Mouse (Mus musculus) adrenal gland, adult 18-20 months (tissue): ENCODE measurements around the gene Ranbp1. TPM values are rescaled to one million over a fixed set of nuclear protein-coding genes. Genes with fewer than 3 reads are reported as not detected.
A peak's percentile ranks its signal among the peaks of the same experiment; 100 is the strongest.
"Not testable (repeated sequence)": the region's sequence is repeated elsewhere in the genome, so short reads cannot be mapped to it uniquely, and the experiment has no call there.

ENCODE experiments used
- DNase-seq, 2 experiments: peaks; one replicate each; pipeline ENCODE4 v3.0.0; 2021 to 2022; ENCODE audit warnings: low spot score in 2 of 2
- long read RNA-seq, 2 experiments: library from polyadenylated mRNA; stranded (forward); transcript quantifications; one replicate each; pipeline ENCODE4 v2.0.0; 2021
- total RNA-seq, 2 experiments: library from RNA; stranded (reverse); gene quantifications; 1 replicate in 1 of 2; 2 replicates in 1 of 2; pipeline ENCODE4 v1.2.3; 2021

Ranbp1 gene
- 100 to 1,000 TPM; 114 to 143 TPM for total RNA-seq
- long read RNA-seq, experiment 1, transcript Ranbp1-202 (6 exons, 1,085 nt): major isoform, 81 of 83 reads
- long read RNA-seq, experiment 1, partial matches to known transcripts: 1 of 83 reads
- long read RNA-seq, experiment 1, other reads (novel, unspliced or antisense): 1 of 83 reads
- long read RNA-seq, experiment 2, transcript Ranbp1-202 (6 exons, 1,085 nt): major isoform, 163 of 196 reads
- long read RNA-seq, experiment 2, partial matches to known transcripts: 30 of 196 reads
- long read RNA-seq, experiment 2, other reads (novel, unspliced or antisense): 3 of 196 reads

DNA sequence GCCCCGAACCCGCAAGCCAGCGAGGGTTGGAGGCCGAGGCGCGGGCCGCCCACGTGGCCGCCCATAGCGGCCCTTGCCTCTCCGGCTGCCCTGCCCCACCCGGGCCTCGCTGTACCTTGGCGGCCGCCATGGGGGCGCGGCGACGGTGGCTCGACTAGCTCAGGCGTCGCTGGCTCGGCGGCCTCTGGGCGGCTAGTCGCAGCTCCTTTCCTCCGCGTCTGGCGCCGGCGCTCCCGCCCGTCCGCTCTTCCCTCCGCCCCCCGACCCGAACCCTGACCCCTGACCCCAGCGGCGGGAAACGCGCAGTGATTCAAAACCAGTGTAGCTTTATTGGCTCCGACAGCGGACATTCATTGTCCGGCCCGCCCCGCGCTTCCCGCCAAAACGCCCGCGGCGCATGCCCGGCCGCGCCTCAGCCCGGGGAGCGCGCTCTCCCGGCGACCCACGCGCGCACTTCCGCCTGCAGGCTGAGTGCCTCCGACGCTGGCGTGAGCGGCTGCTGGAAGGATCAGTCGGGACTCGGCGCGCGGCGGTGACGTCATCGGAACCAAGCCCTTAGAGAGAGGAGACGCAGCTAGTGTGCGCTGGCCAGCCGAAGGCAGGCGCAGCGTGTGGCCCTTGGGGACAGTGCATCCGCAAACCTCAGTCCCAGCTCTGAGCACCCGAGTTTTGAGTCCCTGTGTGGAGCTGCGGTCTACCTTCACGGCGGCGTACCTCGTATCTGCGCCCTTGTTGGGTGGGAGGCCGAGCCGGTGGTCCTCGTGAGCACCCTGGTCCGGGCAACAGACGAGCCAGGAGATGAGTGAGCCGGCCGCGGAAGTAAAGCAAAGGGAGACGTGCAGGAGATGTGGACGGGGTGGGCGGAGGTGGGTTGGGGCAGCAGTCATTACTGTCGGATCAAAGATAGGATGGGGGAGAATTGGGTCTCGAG, at the start of gene Ranbp1, which contains the start of gene Trmt2a:
Gene Ranbp1 (minus strand): TSS at position 300 of the 931 bp plus-strand sequence.
Gene Trmt2a (plus strand): TSS at position 247 of the 931 bp plus-strand sequence.
- DNase-seq: peak; percentile 99

DNA sequence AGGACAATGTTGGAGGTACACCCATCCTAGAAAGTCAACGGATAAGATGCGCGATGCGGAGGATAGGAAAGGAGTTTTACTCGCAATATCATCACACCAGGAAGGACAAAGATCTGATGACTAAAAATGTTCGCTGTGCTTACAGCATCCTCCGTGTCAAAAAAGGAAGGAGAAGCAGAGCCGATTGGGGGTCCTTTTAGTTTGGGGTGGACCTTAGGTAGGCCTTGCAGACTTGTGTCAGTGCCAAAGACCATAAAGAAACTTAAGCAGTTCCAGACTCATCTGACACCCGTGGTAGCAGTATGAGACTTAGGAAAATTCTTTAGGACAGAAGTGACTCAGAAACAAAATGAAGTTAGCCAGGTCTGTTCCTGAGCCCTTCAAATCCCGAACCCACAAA, 41.1 kb upstream of the Ranbp1 start:
- DNase-seq: not testable (repeated sequence)

DNA sequence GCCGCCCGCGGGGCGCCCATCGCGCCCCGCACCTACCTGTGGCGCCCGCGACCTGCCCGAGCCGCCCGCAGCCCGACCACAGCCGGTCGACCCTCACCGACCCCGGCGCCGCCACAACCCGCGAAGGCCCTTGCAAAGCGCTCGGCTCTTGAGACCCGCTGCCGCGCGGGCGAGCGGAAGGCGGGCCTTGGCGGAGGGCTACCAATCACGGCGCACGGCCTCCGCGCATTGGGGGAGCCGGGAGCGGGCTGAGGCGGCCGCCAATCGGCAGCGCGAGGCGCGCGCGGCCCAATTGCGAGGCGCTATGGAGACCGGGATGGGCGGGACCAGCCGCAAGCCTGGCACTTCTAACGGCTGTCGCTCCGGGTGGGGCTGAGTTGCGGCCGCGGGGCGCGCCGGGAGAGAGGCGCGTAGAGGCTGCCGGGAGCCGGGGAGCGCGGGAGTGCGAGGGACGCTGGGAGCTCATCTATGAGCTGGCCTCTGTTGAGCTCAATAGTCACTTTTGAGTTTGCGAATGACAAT, 40.6 kb upstream of the Ranbp1 start, which contains the start of gene Dgcr8:
Gene Dgcr8 (minus strand): TSS at position 180 of the 522 bp plus-strand sequence.
- DNase-seq: peak; percentile 96 to 98

DNA sequence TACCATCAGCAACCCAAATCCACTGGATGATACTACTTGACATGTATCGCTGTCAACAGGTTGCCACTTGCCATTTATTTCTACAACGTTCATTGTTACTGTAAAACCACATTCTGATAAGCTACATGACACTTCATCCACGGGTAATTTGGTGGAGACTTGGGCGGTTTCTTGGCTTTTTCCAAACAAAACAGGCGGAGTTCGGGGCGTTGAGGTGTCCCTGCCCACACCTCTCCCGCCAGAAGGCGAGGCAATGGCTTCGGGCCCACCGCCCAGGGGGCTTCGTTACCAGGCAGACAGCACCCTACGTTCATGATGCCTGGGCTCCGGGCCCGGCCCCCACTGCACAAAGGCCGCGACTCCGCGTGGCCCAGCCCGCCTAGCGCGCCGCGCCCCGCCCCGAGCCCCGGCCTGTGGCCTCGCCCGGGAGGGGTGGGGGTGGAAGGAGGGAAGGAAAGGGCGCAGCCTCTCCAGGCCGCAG, 40.1 kb upstream of the Ranbp1 start:
- DNase-seq: peak; percentile 80 to 84

DNA sequence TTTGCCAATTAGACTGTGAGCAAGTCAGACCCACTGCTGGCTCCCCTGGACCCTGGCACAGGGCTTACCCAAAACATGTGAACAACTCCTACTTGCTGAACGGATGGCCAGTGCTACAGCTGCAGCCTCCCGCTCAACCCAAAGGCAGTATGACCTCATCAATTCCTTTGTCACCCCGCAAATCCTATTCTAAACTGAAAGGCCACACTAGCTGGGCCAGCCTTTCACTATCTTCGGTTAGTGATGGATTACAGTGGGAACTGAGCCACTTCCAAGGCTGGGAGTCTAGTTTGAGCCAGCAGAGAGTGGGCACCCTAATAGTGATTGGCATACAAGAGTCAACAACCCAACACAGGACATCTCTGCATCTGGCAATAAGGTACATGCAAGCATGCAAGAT, 39.6 kb upstream of the Ranbp1 start:
- DNase-seq: no peak

DNA sequence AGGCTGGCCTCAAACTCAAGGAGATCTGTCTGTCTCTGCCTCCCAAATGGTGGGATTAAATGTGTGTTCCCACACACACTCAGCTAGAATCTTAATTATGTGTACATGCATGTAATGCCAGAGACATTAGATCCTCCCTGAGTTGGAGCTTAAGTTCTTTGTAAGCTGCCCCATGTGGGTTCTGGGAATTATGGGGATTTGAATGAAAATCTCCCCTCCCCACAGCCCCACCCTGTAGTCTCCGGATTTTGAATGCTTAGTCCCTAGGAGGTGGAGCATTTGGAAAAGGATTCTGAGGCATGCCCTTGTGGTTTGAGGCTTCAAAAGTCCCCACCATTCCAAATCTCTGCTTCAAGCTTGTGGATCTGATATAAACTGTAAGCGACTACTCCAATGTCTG, 26.6 kb upstream of the Ranbp1 start:
- DNase-seq: no peak

DNA sequence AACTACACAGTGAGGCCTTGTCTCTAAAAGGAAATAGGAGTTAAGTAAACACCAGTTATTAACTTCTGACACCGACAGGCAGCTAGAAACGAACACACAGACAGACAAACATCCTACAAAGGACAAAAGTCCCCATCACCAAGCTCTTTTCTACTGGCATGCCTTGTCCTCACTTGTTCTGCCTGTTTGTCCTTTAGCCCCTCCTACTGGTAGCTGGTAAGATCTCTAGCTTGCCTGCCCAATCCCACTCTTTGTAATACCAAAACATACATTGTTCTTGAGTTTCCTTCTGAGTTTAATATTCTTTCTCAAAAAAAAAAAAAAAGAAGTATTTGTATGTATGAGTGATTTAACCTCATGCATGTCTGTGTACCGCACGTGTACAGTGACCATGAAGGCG, 19.6 kb upstream of the Ranbp1 start:
- no peak for DNase-seq

DNA sequence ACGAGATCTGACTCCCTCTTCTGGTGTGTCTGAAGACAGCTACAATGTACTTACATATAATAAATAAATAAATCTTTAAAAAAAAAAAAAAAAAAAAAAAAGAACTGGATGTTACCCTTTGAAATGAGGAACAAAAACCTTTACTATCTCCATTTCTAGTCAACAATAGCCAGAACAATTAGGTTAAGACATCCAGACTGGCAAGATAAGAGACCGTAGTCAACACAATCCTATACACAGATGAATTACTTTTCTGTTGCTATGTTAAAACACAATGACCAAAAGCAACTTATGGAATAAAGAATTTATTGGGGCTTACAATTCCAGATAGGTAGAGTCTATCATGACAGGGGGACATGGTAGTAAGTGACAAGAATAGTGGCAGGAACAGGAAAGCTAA, 16.5 kb upstream of the Ranbp1 start:
- DNase-seq: no peak

DNA sequence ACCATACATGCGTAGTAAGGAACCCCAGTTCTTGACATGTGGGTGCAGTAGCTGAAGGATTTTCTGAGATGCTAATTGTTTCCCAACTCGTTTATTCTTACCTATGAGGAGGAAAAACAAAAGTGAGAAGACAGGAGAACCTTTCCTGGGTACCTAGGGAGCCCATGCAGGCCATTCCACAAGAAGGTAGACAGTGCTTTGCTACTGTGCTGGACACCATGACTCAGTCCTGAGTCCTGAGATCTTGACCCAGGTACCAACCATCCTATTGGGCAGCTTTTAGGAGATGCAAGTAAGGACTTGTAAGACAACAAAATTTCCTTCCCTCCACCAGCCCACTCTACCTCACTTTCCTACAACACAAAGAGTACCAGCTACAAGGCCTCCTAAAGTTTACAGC, 9.7 kb upstream of the Ranbp1 start, which contains the start of gene Gm49776:
Gene Gm49776 (minus strand): TSS at position 101 of the 400 bp plus-strand sequence.
- no peak for DNase-seq

DNA sequence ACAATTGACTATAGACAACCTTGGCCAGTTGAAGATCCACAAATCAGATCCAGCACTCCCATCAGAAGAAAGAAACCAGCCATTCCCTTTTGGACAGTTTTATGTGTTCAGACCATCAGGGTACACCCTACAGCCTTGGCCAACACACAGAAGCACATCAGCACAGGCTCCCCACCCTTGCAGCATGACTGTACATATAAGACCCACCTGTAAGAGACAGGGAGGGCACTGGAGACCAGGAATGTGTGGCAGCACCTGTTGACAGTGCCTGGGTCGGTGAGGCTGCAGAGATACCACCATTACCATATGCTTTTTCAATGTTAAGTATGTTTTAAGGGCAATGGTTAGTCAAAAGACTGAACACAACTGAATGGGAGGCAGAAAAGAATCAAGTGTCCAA, 5.3 kb upstream of the Ranbp1 start:
- DNase-seq: no peak

DNA sequence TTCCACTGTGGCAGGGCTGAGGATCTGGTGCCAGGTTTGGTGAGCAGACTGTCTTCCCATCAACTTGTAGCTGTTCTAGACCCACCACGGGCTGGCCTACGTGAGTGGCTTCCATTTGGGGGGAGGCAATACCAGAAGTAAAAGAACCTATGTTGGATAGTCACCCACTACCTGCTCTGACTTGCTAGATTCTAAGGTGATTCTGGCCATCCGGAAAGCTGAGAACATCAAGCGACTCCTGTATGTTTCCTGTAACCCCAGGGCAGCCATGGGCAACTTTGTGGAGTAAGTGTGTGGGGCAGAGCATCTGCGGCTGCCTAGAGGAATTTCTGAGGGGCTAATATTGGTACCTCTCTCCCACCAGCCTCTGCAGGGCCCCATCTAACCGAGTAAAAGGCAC, 4.2 kb upstream of the Ranbp1 start:
- DNase-seq: no peak

DNA sequence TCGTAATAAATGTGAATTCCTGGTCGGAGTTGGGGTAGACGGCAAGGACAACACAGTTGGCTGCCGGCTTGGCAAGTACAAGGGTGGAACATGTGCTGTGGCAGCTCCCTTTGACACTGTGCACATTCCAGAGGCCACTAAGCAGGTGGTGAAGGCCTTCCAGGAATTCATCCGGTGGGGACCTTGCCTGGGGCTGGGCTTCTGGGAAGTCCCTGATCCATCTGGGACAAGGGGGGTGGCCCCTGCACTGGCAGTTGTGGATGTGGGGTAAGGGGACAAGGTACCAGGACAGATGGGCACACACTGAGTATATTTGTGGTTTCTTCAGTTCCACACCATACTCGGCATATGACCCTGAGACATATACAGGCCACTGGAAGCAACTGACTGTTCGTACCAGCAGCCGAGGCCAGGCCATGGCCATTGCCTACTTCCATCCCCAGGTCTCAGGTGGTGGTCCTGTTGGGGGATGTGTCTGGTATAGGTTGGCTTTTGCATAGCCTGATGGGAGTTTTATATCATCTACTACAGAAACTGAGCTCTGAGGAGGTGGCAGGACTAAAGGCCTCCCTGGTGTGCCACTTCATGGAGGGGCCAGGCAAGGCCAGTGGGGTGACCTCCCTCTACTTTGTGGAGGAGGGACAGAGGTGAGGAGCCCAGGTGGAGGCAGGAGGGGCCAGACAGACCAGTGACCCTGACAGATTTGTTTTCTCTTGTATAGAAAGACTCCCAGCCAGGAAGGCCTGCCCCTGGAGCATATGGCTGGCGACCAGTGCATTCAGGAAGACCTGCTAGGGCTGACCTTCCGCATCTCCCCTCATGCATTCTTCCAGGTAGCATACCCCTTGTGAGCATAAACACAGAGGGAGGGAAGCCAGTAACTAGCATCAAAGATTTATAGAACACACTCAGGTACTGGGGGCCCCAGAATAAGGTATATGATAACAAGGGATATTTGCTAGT, 2.6 kb upstream of the Ranbp1 start:
- no peak for DNase-seq

DNA sequence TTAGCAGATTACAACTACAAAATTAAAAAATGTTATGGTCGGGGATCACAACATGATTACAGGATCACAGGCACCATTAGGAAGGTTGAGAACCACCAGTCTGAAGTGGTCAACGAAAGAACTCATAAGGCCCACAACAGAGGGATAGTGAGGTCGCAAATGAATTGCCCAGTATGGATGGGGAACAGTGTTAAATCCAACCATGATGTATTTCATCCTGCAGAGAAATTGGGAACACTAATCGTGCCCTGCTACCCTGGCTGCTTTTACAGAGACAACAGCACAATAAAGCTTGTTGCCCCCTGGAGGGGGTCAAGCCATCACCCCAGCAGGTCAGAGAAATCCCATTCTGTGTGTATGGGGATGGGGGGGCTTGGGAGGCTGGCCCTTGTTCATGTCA, 1.7 kb upstream of the Ranbp1 start:
- DNase-seq: no peak

DNA sequence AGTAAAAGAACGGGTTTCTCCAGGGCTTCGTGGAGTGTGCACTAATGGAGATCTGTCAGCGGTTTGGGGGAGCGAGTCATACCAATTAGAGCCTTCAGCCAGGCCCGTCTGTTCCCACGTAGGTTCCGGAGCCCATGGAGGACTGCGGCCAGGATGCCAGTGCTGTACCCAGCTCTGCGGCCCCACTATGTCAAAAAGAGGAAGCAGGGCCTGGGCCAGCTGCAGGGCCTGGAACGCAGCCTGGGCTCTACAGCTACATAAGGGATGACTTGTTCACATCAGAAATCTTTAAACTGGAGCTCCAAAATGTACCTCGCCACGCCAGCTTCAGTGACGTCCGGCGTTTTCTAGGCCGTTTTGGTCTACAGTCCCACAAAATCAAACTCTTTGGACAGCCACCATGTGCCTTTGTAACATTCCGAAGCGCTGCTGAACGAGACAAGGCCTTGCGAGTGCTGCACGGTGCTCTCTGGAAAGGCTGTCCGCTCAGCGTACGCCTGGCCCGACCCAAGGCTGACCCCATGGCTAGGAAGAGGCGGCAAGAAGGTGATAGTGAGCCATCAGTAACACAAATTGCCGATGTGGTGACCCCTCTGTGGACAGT, 934 bp upstream of the Ranbp1 start:
- peak; percentile 48 to 49 for DNase-seq

DNA sequence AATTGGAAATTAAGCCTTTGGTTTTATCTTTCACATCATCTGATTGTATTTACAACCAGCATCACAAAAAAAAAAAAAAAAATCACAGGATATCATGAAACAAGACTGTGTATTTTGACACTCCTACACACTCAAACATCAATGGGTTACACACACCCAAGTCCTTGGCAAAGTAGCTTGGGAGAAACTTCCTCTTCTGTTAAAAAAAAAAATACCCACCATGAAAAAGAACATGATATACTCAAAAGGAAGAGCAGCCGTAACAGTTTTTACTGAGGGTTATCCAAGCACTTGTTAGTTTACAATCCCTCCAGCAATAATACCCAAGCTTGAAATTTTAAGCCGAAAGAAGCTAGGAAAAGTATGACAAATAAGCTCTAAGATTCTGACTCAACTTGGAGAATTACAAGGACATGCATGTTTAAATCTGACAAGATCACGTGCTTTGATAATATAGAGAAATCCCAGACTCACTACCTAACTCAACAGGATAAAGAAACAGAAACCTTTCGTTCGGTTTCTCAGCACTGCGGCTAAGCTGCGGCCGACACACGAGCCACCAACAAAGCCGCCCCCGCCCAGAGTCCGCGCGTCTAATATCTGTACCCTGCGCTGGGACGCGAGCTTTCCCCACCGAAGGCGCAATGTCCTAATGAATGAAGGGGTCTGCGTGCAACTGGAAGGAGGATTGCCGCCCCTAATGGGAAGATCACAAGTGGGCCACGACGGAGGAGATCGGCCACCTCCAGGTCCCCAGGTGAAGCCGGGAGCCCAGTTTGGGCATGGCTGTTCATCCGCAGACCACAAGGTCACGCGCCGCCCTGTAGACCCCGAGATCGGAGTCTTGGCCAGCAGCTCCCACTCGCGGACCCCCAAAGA, 772 bp downstream of the Ranbp1 start:
- DNase-seq: peak in 1 of 2 experiments; percentile 52

DNA sequence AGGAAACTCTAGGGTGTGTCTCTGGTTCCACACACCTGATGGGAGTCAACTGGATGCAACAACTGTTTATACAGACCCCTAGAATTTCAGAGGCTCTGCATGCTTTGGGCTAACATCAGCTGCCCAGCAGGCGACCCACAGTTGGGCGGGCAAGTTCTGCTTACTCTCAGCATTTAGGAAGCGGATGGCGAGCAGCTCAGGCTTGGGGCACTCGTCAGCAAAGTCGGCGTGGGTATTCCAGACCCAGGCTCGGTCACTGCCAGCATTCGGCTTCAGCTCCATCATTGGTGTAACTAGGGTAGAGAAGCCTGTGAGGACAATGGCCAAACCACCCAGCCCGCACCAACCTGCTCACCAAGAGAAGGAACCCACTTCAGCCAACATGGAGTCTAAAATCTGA, 7.0 kb downstream of the Ranbp1 start:
- no peak for DNase-seq

DNA sequence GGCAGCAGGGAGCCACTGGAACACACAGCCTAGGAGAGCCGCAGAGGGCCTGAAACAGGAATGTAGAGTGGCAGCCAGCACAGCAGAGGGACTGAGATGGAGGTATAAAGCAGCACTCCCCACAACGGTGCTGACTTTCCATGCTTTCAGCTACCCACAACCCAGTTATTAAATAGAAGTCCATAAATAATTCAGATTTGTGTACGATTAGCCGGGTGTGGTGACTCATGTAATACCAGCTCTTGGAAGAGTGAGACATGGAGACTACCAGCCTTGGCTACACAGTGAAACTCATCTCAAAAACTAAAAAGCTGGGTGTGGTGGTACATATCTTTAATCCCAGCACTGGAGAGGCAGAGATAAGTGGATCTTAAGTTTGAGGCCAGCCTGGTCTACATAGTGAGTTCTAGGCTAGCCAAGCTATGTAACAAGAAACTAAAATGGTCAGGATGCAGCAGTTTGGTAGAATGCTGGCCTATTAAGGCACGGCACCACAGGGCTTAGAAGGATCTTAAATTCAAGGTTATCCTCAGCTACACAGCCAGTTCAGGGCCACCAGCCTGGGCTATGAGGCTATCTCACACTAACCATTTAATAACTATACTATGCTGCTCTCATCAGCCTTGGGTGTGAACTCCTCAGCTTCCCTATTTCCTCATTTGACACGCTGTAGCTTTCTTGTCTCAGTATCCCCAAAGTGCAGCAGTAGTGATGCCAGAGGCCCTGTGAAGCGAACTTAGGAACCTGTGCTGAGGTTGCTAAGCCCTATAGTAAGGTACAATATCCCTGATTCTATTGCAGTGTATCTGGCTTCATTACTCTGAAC, 11.6 kb downstream of the Ranbp1 start:
- no peak for DNase-seq
